Mouse (Mus musculus): ENCODE results near the gene Zkscan14.
A peak's percentile ranks its signal among the peaks of the same experiment; 100 is the strongest.

Zkscan14 gene

GRCm38 (mm10) chr5:145203936-145204691 lies 2.4 kb upstream of the Zkscan14 start, which contains the start of gene Zkscan5:
Gene Zkscan5 (plus strand): TSS chr5:145204562.
- DNase-seq (ENCODE audit: extremely low read depth, insufficient read length, low spot score): peak; percentile 95

DNA sequence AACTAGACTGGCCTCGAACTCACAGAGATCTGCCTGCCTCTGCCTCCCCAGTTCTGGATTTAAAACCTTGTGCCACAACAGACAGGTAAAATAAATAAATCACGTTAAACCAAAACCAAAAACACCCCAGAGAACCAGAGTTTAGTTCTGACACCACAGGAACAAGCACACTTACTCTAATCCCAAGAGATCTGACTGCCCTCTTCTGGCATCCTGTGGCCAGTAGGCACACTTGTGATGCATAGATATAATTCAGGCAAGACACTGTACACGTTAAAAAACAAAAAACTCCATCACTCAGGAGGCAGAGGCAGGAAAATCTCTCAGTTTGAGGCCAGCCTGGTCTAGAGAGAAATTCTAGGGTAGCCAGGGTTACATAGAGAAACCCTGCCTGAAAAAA lies 778 bp upstream of the Zkscan14 start:
- DNase-seq (ENCODE audit: extremely low read depth, insufficient read length, low spot score): no peak

GRCm38 (mm10) chr5:145200387-145200786 lies 1.3 kb downstream of the Zkscan14 start:
- no peak for DNase-seq (ENCODE audit: extremely low read depth, insufficient read length, low spot score)

- DNase-seq (ENCODE audit: extremely low read depth, insufficient read length, low spot score): no peak
Measured at GRCm38 (mm10) chr5:145191962-145192361, 9.7 kb downstream of the Zkscan14 start, which contains the start of gene Atp5j2. Gene Atp5j2 (minus strand): TSS chr5:145192062.

DNA sequence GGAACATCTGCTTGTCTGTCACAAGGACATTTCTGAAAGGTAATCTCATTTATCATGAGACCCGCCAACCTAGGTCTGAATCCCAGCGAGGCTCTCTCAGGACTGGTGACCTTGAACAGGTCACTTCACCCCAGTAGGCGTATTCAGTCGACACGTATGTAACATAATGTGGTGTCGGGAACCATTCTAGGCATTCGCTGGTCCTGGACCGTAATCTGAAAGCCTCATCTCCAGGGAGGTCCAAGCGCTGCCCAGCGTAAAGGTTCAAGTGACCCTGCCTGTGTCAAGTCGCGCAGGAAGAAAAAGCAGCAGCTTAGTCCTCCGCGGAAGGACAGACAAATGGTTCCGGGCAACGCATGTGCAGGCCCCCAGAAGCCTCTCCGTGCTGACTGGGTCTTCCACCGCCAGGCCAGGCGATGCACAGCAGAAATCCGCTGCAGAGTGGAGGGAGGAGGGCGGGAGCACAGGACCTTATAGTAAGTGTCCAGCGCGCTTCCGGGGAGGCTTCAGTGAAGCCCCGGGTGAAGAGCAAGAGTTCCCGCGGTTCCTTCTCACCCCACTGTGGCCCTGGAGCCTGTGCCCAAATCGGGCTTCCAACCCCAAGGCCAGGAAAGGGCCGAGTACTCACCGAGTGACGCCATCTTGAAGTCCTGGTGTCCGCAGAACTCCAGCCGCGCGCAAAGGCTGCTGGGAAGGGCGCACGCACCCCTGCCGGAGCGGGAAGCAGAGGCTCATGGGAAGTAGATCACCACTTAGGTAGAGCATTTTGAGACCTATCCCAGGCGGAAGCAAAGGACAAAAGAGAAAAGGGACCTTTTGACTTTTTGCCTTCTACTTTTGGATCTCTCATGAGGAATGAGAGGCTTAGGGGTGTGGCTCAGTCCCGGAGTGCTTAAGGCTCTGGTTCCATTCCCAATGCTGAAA lies 10.5 kb downstream of the Zkscan14 start:
- peak; percentile 96 for DNase-seq (ENCODE audit: extremely low read depth, insufficient read length, low spot score)

- DNase-seq (ENCODE audit: extremely low read depth, insufficient read length, low spot score): no peak
Measured at GRCm38 (mm10) chr5:145190373-145190772, 11.3 kb downstream of the Zkscan14 start.

DNA sequence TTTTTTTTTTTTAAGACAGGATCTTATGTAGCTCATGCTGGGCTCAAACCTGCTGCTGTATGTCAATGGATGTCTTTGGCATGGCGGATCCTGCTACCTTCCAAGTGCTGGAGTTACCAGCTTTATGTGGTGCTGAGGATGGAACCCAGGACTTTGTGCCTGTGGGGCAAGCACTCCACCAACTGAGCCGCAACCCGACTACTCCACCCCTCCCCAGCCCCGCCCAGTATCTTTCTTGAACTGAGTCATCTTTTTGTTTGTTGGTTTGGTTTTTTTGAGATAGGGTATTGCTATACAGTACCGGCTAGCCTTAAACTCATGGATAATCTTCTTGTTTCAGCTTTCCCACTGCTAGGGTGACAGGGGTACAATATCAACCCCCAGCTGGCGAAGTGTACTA lies 12.3 kb downstream of the Zkscan14 start:
- no peak for DNase-seq (ENCODE audit: extremely low read depth, insufficient read length, low spot score)

GRCm38 (mm10) chr5:145185244-145185643 lies 16.4 kb downstream of the Zkscan14 start:
- DNase-seq (ENCODE audit: extremely low read depth, insufficient read length, low spot score): no peak

DNA sequence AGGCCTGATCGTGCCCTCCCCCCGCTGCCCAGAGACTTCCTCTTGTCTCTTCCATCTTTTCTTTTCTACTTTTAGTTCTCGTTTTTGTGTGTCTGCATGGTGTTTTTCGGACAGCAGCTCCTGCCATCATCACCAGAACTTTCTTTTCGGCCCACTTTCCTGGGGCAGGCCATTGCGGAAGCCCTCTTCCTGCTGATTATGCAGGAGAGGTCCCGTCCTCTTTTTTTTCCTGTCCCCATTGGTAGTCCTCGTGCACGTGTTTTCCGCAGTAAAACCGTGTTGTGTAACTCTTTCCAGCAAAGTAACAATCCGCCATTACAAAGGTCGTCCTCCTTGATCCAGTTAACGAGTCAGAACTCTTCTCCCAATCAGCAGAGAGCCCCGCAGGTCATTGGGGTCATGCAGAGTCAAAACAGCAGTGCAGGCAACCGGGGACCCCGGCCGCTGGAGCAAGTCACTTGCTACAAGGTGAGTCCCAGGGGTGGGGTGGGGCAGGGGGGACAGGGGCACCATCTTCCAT lies 23.1 kb downstream of the Zkscan14 start:
- no peak for DNase-seq (ENCODE audit: extremely low read depth, insufficient read length, low spot score)

- DNase-seq (ENCODE audit: extremely low read depth, insufficient read length, low spot score): no peak
Measured at GRCm38 (mm10) chr5:145167306-145167661, 34.4 kb downstream of the Zkscan14 start.

- peak; percentile 93 for DNase-seq (ENCODE audit: extremely low read depth, insufficient read length, low spot score)
Measured at GRCm38 (mm10) chr5:145166536-145167305, 34.9 kb downstream of the Zkscan14 start, which contains the start of the genes Ptcd1 and Cpsf4. Gene Ptcd1 (minus strand): TSS chr5:145167108. Gene Cpsf4 (plus strand): TSS chr5:145167213.

DNA sequence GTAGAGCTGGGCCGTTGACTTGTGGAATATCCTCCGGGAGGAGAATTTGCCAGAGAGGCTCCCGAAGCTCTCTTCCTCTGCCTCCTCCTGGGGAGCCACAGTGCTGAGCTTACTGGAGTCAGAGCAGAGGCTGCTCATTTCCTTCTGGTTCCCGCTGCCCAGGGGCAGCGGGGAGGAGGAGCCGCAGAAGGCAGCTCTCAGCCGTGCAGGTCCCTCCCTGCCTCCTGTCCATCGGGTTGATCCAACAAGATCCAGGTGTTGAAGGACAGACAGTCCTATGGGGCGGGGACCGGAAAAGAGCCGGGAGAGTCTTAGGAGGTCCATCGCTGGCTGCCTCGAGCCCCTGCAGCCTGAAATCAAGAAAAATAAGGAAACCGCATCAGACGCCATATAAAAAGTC lies 36.5 kb downstream of the Zkscan14 start:
- DNase-seq (ENCODE audit: extremely low read depth, insufficient read length, low spot score): no peak

DNA sequence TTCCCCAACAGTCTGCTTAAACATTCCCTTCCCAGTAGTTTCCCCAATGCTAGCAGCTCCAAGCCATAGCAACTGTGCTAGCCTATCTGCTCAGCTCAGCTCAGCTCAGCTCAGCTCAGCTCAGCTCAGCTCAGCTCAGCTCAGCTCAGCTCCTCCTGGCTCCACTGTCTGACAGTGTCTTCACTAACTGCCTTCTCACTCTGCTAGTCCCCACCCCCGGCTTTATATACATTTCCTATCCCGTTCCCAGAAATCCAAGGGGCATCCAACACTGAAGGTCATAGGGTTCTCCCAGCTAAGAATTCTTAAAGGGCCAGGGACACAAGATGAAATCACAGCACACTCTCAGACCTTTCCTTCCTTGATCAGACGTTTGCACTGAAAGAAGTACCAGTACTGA lies 37.0 kb downstream of the Zkscan14 start:
- no peak for DNase-seq (ENCODE audit: extremely low read depth, insufficient read length, low spot score)

DNA sequence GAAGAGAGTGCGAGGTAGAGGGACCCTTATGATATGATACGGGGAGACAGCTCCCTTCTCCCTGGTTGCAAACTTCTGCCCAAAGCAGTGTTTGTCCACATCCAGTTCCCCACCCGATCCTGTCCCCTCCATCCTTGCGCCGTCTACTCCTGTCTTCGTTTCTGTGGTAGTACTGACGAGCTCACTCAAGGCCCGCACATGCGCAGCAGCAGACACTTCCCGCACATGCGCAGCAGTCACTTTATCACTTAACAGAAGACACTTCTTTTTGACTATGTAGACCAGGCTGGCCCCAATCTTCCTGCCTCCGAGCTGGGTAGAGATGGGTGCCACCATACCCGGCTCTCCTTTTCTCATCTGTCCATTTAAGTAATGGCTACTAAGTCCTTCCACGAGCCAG lies 40.3 kb downstream of the Zkscan14 start:
- DNase-seq (ENCODE audit: extremely low read depth, insufficient read length, low spot score): no peak

- DNase-seq (ENCODE audit: extremely low read depth, insufficient read length, low spot score): no peak
Measured at GRCm38 (mm10) chr5:145152690-145153089, 49.0 kb downstream of the Zkscan14 start.

DNA sequence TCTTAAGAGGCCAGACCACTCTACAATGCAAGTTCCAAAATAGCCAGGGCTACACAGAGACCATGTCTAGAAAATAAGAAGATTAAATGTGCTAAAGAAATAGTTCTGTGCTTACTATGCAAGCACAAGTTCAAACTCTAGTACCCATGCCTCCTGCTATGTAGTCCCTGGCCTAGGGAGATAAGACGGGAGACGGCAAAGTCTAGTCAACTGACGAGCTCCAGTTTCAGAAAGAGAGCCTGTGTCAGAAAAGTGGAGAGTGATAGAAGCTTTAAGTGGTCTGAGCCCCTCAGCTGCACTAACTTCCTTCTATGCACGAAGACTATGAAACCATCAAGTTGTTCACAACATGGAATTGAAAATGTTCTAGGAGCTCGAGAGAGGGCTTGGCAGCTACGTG lies 52.4 kb downstream of the Zkscan14 start:
- no peak for DNase-seq (ENCODE audit: extremely low read depth, insufficient read length, low spot score)

DNA sequence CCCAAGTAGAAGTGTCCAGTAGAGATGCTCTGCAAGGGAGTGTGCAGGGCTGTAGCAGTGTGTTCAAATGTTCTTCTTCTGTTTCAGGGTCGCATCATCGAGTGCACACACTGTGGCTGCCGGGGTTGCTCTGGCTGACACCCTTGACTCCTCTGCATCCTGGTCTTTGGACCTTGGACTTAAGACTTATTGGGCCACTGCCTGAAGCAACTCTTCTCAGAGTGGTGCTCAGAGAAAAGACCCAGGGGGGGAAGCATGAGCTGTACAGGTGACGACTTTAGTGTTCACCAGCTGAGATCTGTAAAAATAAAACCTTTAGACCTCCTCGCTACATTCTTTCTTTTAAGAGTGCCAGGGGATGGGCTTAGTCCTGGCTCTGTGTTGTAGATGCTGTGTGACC lies 53.9 kb downstream of the Zkscan14 start:
- DNase-seq (ENCODE audit: extremely low read depth, insufficient read length, low spot score): no peak
